Mouse (Mus musculus): ENCODE results near the gene Ltbp3. TPM values are rescaled to one million over a fixed set of nuclear protein-coding genes. Genes with fewer than 3 reads are reported as not detected.
A peak's percentile ranks its signal among the peaks of the same experiment; 100 is the strongest.

Gene Ltbp3
- polyA plus RNA-seq, 1 experiment from 2014 or later = 4.3 TPM

GRCm38 (mm10) chr19:5726961-5727578 lies 13.6 kb upstream of the Ltbp3 start:
- Histone ChIP-seq H3K4me3 (peak overlapping the region; percentile 97), H3K27ac (peak overlapping the region; percentile 91; the same call in 1 of the 2 replicates), H3K4me1 (peaks cover 80% of the 10 kb centered on the region), H3K9me3 (no peaks in the 10 kb centered on the region), H3K36me3 (peaks cover 30% of the 10 kb centered on the region), H3K27me3 (ENCODE audit: insufficient read depth, poor library complexity, severe bottlenecking) (no peaks in the 10 kb centered on the region)
- DNase-seq (ENCODE audit: low spot score) = no peak
- WGBS = 66% methylated on average over 15 of the region's 15 CpGs

DNA sequence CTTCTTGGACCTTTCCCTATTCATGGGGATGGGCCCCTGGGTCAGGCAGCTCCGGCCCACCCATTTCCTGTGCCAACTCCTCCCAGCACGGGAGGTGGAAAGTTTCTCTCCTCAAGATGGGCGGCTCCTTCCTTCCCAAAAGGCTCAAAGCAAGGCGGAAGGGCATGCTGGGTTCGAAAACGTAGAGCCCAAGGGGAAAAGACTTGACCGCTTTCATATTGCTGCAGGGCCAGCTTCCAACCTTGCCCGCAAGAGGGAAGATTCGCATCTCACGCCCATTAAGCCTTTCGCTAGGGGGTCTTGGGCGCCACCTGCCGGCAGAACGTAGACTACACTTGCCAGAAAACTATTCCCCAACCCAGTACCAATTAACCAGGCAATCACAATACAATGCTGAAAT lies 13.0 kb upstream of the Ltbp3 start:
- Histone ChIP-seq H3K27me3 (ENCODE audit: insufficient read depth, poor library complexity, severe bottlenecking) (no peaks in the 10 kb centered on the region), H3K27ac (peak overlapping the region; percentile 91; the same call in 1 of the 2 replicates), H3K36me3 (peaks cover 24% of the 10 kb centered on the region), H3K4me1 (peaks cover 77% of the 10 kb centered on the region), H3K9me3 (no peaks in the 10 kb centered on the region), H3K4me3 (peak overlapping the region; percentile 97)
- peak; percentile 92 for DNase-seq (ENCODE audit: low spot score)
- 3% methylated on average over 14 of the region's 14 CpGs for WGBS

GRCm38 (mm10) chr19:5728631-5729443 lies 11.9 kb upstream of the Ltbp3 start:
- peak; percentile 86 for DNase-seq (ENCODE audit: low spot score)
- Histone ChIP-seq H3K27me3 (ENCODE audit: insufficient read depth, poor library complexity, severe bottlenecking) (no peaks in the 10 kb centered on the region), H3K4me1 (peaks cover 72% of the 10 kb centered on the region), H3K27ac (peak overlapping the region; percentile 98), H3K4me3 (peak overlapping the region; percentile 97), H3K9me3 (no peaks in the 10 kb centered on the region), H3K36me3 (peaks cover 13% of the 10 kb centered on the region)
- WGBS = 13% methylated on average over 37 of the region's 37 CpGs

DNA sequence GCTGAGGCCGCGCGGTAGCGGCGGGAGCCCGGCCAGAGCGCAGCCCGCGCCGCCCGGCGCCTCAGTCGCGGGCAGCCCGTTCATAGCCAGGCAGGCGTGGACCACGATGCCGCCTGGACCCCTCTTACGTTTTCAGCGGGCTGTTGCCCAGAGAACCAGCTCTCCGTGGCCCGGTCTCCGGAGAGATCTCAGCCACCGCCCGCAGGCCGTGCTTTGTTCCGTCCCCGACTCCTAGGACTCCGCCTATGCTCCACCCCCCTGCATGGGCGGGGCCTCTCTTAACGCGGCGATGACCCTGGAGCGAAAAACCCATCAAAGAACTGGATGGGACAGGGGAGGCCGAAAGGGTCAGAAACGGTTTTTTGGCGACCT lies 11.3 kb upstream of the Ltbp3 start, which contains the start of gene Fam89b:
Gene Fam89b (minus strand): TSS at position 210 of the 372 bp plus-strand sequence.
- peaks cover 66% of the 10 kb centered on the region for H3K4me1 ChIP-seq
- under 1% methylated on average over 37 of the region's 37 CpGs for WGBS

DNA sequence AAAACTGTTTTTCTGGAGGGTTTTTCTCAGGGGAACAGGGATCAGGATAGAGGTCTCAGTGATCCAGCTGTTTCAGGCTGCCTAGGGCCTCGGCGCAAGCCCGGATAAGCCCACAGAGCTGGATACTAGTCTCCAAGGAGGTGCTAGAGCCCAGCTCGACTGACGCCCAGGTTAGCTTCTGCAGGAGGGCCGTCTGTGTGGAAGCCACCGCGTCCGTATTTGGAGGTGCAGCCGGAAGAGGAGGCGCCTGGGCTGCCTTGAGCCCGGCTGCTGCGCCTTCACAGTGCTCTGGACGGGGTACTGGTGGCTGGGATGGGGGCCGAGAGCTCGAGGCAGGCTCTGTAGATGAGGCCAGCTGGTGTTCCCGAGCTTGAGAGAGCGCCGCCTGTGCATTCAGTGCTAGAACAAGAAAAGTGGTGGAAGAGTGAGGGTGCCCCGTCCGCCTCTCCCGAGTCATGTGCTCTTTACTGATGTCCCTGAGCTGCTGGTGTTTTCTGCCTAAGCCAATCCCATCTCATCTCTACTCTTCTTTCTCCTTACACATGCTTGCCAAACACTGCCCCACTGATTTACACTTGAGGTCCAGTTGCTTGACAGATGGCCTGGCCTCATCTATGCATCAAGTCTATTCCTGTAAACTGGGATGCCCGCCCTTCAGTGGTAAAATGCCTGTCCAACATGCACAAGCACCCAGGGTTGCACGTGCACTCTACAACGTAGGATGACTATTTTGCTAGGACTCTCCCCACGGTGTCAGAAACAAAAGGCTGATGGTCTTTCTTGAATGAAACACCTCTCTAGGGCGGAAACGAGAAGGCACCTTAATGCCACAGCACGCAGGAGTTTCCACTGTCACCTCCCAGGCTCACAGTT lies 10.2 kb upstream of the Ltbp3 start:
- Histone ChIP-seq H3K4me3 (peak overlapping the region; percentile 89), H3K9me3 (no peaks in the 10 kb centered on the region), H3K36me3 (peaks cover 8% of the 10 kb centered on the region), H3K27ac (peak overlapping the region; percentile 79), H3K4me1 (peaks cover 55% of the 10 kb centered on the region), H3K27me3 (ENCODE audit: insufficient read depth, poor library complexity, severe bottlenecking) (0 out of 2 replicates have a peak, but pooled peaks cover 6% of the 10 kb centered on the region)
- DNase-seq (ENCODE audit: low spot score) = no peak
- WGBS = 74% methylated on average over 29 of the region's 29 CpGs

More for the DNA sequence above, 11.3 kb upstream of the Ltbp3 start, which contains the start of gene Fam89b:
- H3K27me3 ChIP-seq (ENCODE audit: insufficient read depth, poor library complexity, severe bottlenecking) = no peaks in the 10 kb centered on the region
- H3K4me3 ChIP-seq = peak within 1 kb of the TSS; percentile 97
- H3K27ac ChIP-seq = peak within 1 kb of the TSS; percentile 98
- no peaks in the 10 kb centered on the region for H3K9me3 ChIP-seq
- peaks cover 8% of the 10 kb centered on the region for H3K36me3 ChIP-seq
- DNase-seq (ENCODE audit: low spot score) = peak; percentile 95

DNA sequence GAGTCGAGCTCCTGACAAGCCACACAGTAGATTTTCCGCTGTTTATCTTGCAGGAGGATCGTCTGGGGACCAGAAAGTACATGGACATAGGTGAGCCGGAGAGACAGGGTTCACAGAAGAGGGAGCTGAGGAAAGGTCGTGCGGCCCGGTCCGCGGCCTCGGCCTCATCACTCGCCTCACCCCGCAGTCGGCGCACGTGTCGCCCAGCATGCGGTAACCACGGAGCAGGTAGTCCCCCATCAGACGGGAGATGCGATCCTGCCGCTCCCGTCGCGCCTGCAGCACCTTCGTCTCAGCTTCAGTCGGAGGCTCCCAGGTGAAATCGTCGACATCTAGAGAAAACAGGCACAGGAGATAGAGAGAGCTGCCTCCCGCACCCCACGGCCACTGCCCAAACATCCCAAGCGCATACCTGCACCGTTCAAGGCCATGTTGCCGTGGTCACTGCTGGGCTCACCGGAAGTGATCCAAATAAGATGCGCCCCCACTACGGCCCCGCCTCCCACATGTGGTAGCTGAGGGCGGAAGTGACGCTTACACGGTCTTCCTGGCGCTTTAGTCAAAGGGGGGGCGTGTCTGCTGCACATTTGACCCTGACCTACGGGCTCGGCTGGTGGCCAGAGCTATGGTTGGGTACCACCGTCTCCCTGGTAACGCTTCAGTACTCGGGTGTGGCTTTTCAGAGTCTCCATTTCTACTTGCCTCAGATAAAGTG lies 9.3 kb upstream of the Ltbp3 start:
- DNase-seq (ENCODE audit: low spot score) = peak; percentile 98
- Histone ChIP-seq H3K4me1 (peaks cover 48% of the 10 kb centered on the region), H3K4me3 (peak overlapping the region; percentile 89), H3K27ac (peak overlapping the region; percentile 79), H3K27me3 (ENCODE audit: insufficient read depth, poor library complexity, severe bottlenecking) (peaks cover 14% of the 10 kb centered on the region), H3K9me3 (no peaks in the 10 kb centered on the region), H3K36me3 (peaks cover 8% of the 10 kb centered on the region)
- under 1% methylated on average over 47 of the region's 47 CpGs for WGBS

DNA sequence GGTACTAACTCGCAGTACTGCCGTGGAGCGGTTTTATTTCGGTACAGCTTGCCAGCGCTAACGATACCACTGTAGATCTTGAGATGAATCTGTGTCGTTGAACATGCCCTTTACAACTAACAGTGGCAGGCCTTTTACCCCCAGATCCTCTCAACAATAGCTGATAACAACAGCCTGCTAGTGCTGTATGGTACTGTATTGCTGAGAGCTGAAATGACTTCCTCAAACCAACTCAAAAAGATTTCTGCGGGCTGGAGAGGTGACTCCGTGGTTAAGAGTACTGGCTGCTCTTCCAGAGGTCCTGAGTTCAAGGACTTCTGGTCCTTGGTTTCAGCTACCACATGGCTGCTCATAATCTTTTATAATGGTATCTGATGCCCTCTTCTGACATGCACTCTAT lies 6.4 kb upstream of the Ltbp3 start:
- H3K36me3 ChIP-seq = peaks cover 8% of the 10 kb centered on the region
- H3K27me3 ChIP-seq (ENCODE audit: insufficient read depth, poor library complexity, severe bottlenecking) = peaks cover 34% of the 10 kb centered on the region
- H3K4me1 ChIP-seq = peaks cover 22% of the 10 kb centered on the region
- H3K9me3 ChIP-seq = no peaks in the 10 kb centered on the region
- H3K27ac ChIP-seq = no peak overlapping the region
- WGBS = 81% methylated on average over 9 of the region's 9 CpGs
- no peak for DNase-seq (ENCODE audit: low spot score)
- H3K4me3 ChIP-seq = no peak overlapping the region

GRCm38 (mm10) chr19:5739446-5739845 lies 1.3 kb upstream of the Ltbp3 start:
- H3K27me3 ChIP-seq (ENCODE audit: insufficient read depth, poor library complexity, severe bottlenecking) = peaks cover 83% of the 10 kb centered on the region
- no peaks in the 10 kb centered on the region; the same call in 1 of the 2 replicates for H3K36me3 ChIP-seq
- peaks cover 36% of the 10 kb centered on the region for H3K4me1 ChIP-seq
- 45% methylated on average over 2 of the region's 2 CpGs for WGBS
- H3K9me3 ChIP-seq = no peaks in the 10 kb centered on the region
- no peak for DNase-seq (ENCODE audit: low spot score)
- no peak overlapping the region for H3K27ac ChIP-seq
- no peak overlapping the region; the same call in 1 of the 2 replicates for H3K4me3 ChIP-seq

- H3K4me1 ChIP-seq = peaks cover 52% of the 10 kb centered on the region
These were observed 1.0 kb downstream of the Ltbp3 start for GRCm38 (mm10) chr19:5741641-5742240.

DNA sequence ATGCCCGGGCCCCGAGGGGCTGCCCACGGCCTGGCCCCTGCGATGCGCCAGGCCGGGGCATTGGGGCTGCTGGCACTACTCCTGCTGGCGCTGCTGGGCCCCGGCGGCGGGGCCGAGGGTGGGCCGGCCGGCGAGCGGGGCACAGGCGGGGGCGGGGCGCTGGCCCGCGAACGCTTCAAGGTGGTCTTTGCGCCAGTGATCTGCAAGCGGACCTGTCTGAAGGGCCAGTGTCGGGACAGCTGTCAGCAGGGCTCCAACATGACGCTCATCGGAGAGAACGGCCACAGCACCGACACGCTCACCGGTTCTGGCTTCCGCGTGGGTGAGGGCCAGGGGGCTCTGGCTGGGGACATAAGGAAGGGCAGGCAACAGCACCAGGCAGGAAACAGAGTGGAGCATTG lies 1.5 kb downstream of the Ltbp3 start:
- no peak for DNase-seq (ENCODE audit: low spot score)
- Histone ChIP-seq H3K9me3 (no peaks in the 10 kb centered on the region), H3K4me1 (peaks cover 57% of the 10 kb centered on the region), H3K36me3 (no peaks in the 10 kb centered on the region; the same call in 1 of the 2 replicates), H3K4me3 (peak overlapping the region; percentile 84), H3K27me3 (ENCODE audit: insufficient read depth, poor library complexity, severe bottlenecking) (peaks cover 90% of the 10 kb centered on the region), H3K27ac (peak overlapping the region; percentile 89)
- WGBS = under 1% methylated on average over 32 of the region's 32 CpGs

More at GRCm38 (mm10) chr19:5741641-5742240, 1.0 kb downstream of the Ltbp3 start:
- no peak for DNase-seq (ENCODE audit: low spot score)
- Histone ChIP-seq H3K36me3 (no peaks in the 10 kb centered on the region; the same call in 1 of the 2 replicates), H3K27ac (peak overlapping the region; percentile 89), H3K4me3 (peak overlapping the region; percentile 84), H3K27me3 (ENCODE audit: insufficient read depth, poor library complexity, severe bottlenecking) (peaks cover 89% of the 10 kb centered on the region), H3K9me3 (no peaks in the 10 kb centered on the region)
- WGBS = under 1% methylated on average over 55 of the region's 55 CpGs

DNA sequence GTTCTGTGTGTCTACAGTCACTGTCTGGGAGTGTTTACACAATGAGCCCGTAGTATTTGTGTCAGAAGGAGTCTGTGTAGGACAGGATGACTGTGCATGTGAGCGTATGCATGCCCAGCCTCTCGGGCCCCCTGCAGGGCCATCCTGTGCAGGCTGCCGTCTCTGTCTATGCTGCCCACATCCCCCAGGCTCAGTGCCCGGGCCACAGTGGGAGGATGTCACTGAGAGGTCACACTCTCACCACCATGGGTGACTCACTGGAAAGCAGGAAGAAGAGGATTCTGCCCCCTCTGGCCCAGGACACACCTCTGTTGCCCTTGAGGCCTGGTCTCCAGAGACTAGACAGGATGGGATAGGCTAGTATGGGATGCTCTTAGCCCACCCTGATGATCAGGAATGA lies 2.9 kb downstream of the Ltbp3 start:
- peaks cover 96% of the 10 kb centered on the region for H3K27me3 ChIP-seq (ENCODE audit: insufficient read depth, poor library complexity, severe bottlenecking)

More for the DNA sequence above, 2.9 kb downstream of the Ltbp3 start:
- DNase-seq (ENCODE audit: low spot score) = no peak
- Histone ChIP-seq H3K4me3 (peak overlapping the region; percentile 6; the same call in 1 of the 2 replicates), H3K9me3 (no peaks in the 10 kb centered on the region), H3K27ac (no peak overlapping the region), H3K4me1 (peaks cover 59% of the 10 kb centered on the region), H3K36me3 (no peaks in the 10 kb centered on the region; the same call in 1 of the 2 replicates)
- WGBS = 66% methylated on average over 5 of the region's 5 CpGs
